Mouse (Mus musculus): ENCODE results near the gene Scfd2.

Gene Scfd2

GRCm38 (mm10) chr5:74201570-74202357 is 329.8 kb downstream of the Scfd2 start:
- DNase-seq (ENCODE audit: low spot score in 2 of 2): no peak

GRCm38 (mm10) chr5:74200481-74200880 is 331.1 kb downstream of the Scfd2 start:
- no peak for DNase-seq (ENCODE audit: low spot score in 2 of 2)

GRCm38 (mm10) chr5:74199793-74200192 is 331.8 kb downstream of the Scfd2 start:
- DNase-seq (ENCODE audit: low spot score in 2 of 2): no peak

- no peak for DNase-seq (ENCODE audit: low spot score in 2 of 2)
Observed at GRCm38 (mm10) chr5:74198446-74198845, 333.1 kb downstream of the Scfd2 start.

GRCm38 (mm10) chr5:74197541-74198330 is 333.8 kb downstream of the Scfd2 start:
- no peak for DNase-seq (ENCODE audit: low spot score in 2 of 2)

GRCm38 (mm10) chr5:74196307-74196618 is 335.3 kb downstream of the Scfd2 start:
- no peak for DNase-seq (ENCODE audit: low spot score in 2 of 2)

- no peak for DNase-seq (ENCODE audit: low spot score in 2 of 2)
Observed at GRCm38 (mm10) chr5:74195614-74196306, 335.8 kb downstream of the Scfd2 start.

GRCm38 (mm10) chr5:74194841-74195613 is 336.5 kb downstream of the Scfd2 start, which contains the start of gene Rasl11b:
TSS of gene Rasl11b (plus strand) at chr5:74195286.
- DNase-seq (ENCODE audit: low spot score in 2 of 2): peak; percentile 93

- no peak for DNase-seq (ENCODE audit: low spot score in 2 of 2)
Observed at GRCm38 (mm10) chr5:74194027-74194840, 337.3 kb downstream of the Scfd2 start.

GRCm38 (mm10) chr5:74193626-74194025 is 337.9 kb downstream of the Scfd2 start:
- DNase-seq (ENCODE audit: low spot score in 2 of 2): no peak

- no peak for DNase-seq (ENCODE audit: low spot score in 2 of 2)
Observed at GRCm38 (mm10) chr5:74193008-74193407, 338.6 kb downstream of the Scfd2 start.

- DNase-seq (ENCODE audit: low spot score in 2 of 2): no peak
Observed at GRCm38 (mm10) chr5:74190911-74191310, 340.6 kb downstream of the Scfd2 start.

- peak in 1 of 2 experiments; percentile 23 for DNase-seq (ENCODE audit: low spot score in 2 of 2)
Observed at GRCm38 (mm10) chr5:74190161-74190491, 341.4 kb downstream of the Scfd2 start.

GRCm38 (mm10) chr5:74189484-74190160 is 341.9 kb downstream of the Scfd2 start:
- peak in 1 of 2 experiments; percentile 20 for DNase-seq (ENCODE audit: low spot score in 2 of 2)

GRCm38 (mm10) chr5:74188886-74189285 is 342.7 kb downstream of the Scfd2 start:
- no peak for DNase-seq (ENCODE audit: low spot score in 2 of 2)

GRCm38 (mm10) chr5:74188076-74188475 is 343.5 kb downstream of the Scfd2 start:
- DNase-seq (ENCODE audit: low spot score in 2 of 2): peak in 1 of 2 experiments; percentile 33

- no peak for DNase-seq (ENCODE audit: low spot score in 2 of 2)
Observed at GRCm38 (mm10) chr5:74184607-74185006, 347.0 kb downstream of the Scfd2 start.

GRCm38 (mm10) chr5:74183118-74183517 is 348.4 kb downstream of the Scfd2 start:
- no peak for DNase-seq (ENCODE audit: low spot score in 2 of 2)

- no peak for DNase-seq (ENCODE audit: low spot score in 2 of 2)
Observed at GRCm38 (mm10) chr5:74180216-74180615, 351.3 kb downstream of the Scfd2 start.
